Mouse (Mus musculus): Measurements from ENCODE around the gene Dnmt3a. TPM values are rescaled to one million over a fixed set of nuclear protein-coding genes. Genes with fewer than 3 reads are reported as not detected.

Gene Dnmt3a
- polyA plus RNA-seq, 1 experiment, result 41.5 TPM

DNA sequence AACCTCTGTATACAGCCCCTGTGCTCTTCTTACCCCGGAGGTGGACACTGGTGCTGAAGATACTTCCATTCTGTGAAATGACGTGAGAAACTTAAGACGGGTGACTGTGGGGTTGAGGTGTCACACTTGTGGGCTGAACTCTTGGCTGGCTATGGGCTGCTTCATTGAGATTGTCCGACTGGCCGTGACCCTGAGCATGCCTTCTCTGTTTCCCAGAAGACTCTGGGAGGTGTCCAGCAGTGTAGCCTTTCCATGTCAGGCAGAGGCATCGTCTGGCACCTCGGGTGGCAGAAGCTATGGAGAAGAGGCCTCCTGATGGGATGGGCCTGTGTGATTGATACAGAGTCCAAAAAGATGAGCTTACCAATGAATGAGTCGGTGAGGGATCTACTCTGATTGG is 7.3 kb downstream of the Dnmt3a start:
- Histone ChIP-seq H3K4me1 (ENCODE audit: control insufficient read depth, insufficient read depth, low read length) (no peaks in the 10 kb centered on the region), H3K4me3 (replicated peaks; ENCODE audit: control insufficient read depth, low read depth, low read length) (no peak overlapping the region), H3K27ac (ENCODE audit: control insufficient read depth, insufficient read depth, low read depth, low read length, poor library complexity) (no peak overlapping the region)
- TF ChIP-seq CTCF (IDR thresholded peaks at IDR 0.05; ENCODE audit: control insufficient read depth, insufficient read depth, low read length) (no peak), POLR2A (IDR thresholded peaks at IDR 0.05; ENCODE audit: borderline replicate concordance, control insufficient read depth, low read depth, low read length) (no peak)
- 86% methylated on average over 8 of the region's 8 CpGs for WGBS

DNA sequence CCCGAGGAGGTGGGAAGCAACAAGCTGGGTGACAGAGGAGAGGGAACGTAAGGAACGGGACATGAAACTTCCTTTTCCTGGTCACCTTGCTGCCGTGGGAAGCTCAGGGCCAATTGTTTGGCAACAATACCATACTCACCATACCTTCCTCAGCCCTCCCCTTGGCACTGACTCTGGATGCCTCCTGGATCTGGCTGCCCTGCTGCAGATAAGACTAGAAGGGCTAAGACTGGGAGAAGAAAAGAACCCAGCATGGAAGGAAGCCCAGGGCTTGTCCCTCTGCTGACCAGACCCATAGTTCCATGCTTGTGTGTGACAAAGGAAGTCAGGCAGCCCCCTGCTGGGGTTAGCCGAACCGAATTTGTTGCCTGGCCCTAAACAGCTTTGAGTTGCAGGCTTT is 9.6 kb downstream of the Dnmt3a start:
- 51% methylated on average over 6 of the region's 6 CpGs for WGBS
- H3K27ac ChIP-seq (ENCODE audit: control insufficient read depth, insufficient read depth, low read depth, low read length, poor library complexity), result no peak overlapping the region
- TF ChIP-seq CTCF (IDR thresholded peaks at IDR 0.05; ENCODE audit: control insufficient read depth, insufficient read depth, low read length) (no peak), POLR2A (IDR thresholded peaks at IDR 0.05; ENCODE audit: borderline replicate concordance, control insufficient read depth, low read depth, low read length) (no peak)
- H3K4me1 ChIP-seq (ENCODE audit: control insufficient read depth, insufficient read depth, low read length), result no peaks in the 10 kb centered on the region
- H3K4me3 ChIP-seq (replicated peaks; ENCODE audit: control insufficient read depth, low read depth, low read length), result no peak overlapping the region

DNA sequence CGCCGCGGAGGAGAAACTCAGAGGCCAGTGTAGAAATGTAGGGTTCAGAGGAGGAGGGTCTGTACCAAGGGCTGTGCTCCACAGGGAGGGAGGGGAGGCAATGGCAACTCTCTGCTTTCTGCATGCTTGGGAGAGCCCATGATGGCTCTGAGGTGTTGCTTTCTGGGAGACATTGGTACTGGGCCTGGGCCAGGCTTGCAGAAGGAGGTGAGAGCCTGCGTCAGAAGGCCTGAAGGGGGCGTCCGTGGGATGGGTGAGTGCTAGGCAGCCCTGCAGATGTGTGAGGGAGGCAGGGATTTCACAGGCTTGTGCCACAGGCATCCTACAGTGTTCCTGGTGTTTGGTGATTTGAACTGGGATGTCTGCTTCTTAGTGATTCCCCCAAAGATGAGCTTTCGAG is 11.2 kb downstream of the Dnmt3a start:
- WGBS, result 73% methylated on average over 7 of the region's 7 CpGs
- TF ChIP-seq POLR2A (IDR thresholded peaks at IDR 0.05; ENCODE audit: borderline replicate concordance, control insufficient read depth, low read depth, low read length), result no peak
- TF ChIP-seq CTCF (IDR thresholded peaks at IDR 0.05; ENCODE audit: control insufficient read depth, insufficient read depth, low read length), result peak; percentile 4; the same call in 1 of the 2 replicates
- Histone ChIP-seq H3K4me1 (ENCODE audit: control insufficient read depth, insufficient read depth, low read length) (no peaks in the 10 kb centered on the region), H3K27ac (ENCODE audit: control insufficient read depth, insufficient read depth, low read depth, low read length, poor library complexity) (no peak overlapping the region), H3K4me3 (replicated peaks; ENCODE audit: control insufficient read depth, low read depth, low read length) (no peak overlapping the region)

DNA sequence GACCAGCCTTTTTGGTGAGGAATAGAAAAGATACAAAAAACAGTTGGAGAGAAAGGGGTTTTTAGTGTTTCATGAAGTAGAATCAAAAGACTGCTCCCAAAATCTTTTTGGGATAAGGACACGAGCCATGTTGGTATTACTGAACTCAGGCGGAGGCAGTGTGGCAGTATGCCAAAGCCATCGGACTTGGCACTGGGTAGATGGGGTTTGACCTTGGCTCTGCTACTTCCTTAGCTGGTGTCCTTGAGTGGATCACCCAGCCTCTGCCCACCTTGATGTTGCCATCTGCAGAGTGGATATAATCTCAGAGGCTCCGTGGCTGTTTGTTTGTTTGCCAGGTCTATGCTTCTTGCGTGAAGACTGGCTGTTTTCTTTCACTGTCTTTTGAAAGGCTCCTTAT is 11.8 kb downstream of the Dnmt3a start:
- Histone ChIP-seq H3K4me1 (ENCODE audit: control insufficient read depth, insufficient read depth, low read length) (no peaks in the 10 kb centered on the region), H3K27ac (ENCODE audit: control insufficient read depth, insufficient read depth, low read depth, low read length, poor library complexity) (no peak overlapping the region), H3K4me3 (replicated peaks; ENCODE audit: control insufficient read depth, low read depth, low read length) (no peak overlapping the region)
- 67% methylated on average over 5 of the region's 5 CpGs for WGBS
- TF ChIP-seq POLR2A (IDR thresholded peaks at IDR 0.05; ENCODE audit: borderline replicate concordance, control insufficient read depth, low read depth, low read length) (no peak), CTCF (IDR thresholded peaks at IDR 0.05; ENCODE audit: control insufficient read depth, insufficient read depth, low read length) (no peak)

DNA sequence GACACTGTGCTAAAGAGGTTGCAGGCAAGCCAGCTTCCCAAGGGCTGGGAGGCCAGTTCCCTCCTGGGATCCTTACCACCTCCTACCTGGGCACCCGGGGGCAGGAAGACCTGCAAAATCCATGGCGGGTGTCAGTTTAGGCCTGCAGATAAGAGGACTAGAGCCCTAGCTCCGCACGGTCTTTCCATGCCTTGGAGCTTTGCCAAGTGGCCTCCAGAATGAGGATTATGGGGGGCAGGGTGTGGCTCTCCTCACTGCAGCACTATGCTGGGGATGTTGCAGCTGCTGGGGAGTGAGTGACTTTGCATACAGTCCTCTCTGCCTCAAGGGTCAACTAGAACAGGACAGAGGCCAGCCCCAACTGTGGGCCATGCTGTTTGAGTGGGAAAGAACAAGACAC is 14.1 kb downstream of the Dnmt3a start:
- no peak for TF ChIP-seq CTCF (IDR thresholded peaks at IDR 0.05; ENCODE audit: control insufficient read depth, insufficient read depth, low read length)
- TF ChIP-seq POLR2A (IDR thresholded peaks at IDR 0.05; ENCODE audit: borderline replicate concordance, control insufficient read depth, low read depth, low read length), result no peak
- H3K4me3 ChIP-seq (replicated peaks; ENCODE audit: control insufficient read depth, low read depth, low read length), result no peak overlapping the region
- H3K4me1 ChIP-seq (ENCODE audit: control insufficient read depth, insufficient read depth, low read length), result no peaks in the 10 kb centered on the region
- WGBS, result 73% methylated on average over 4 of the region's 4 CpGs
- no peak overlapping the region for H3K27ac ChIP-seq (ENCODE audit: control insufficient read depth, insufficient read depth, low read depth, low read length, poor library complexity)

DNA sequence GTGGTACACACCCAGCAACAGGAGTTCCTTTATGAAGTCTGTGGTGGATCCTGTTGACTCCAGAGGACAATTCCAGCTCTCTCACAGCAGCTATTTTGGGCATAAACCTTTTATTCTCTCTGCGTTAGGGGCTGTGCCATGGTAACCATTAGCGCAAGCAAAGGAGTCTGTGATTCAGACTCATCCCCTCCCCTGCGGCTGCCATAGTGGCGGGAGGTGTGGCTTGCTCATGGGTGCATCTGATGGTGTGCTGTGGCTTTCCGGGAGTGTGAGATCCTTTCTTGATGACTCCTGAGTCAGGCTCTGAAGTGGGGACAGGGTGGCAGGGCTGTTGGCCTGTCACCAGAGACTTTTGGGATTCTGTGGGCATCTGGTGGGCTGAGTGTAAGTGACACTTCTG is 17.6 kb downstream of the Dnmt3a start:
- 53% methylated on average over 5 of the region's 5 CpGs for WGBS
- Histone ChIP-seq H3K4me1 (ENCODE audit: control insufficient read depth, insufficient read depth, low read length) (no peaks in the 10 kb centered on the region), H3K27ac (ENCODE audit: control insufficient read depth, insufficient read depth, low read depth, low read length, poor library complexity) (no peak overlapping the region), H3K4me3 (replicated peaks; ENCODE audit: control insufficient read depth, low read depth, low read length) (no peak overlapping the region)
- TF ChIP-seq CTCF (IDR thresholded peaks at IDR 0.05; ENCODE audit: control insufficient read depth, insufficient read depth, low read length), result no peak
- TF ChIP-seq POLR2A (IDR thresholded peaks at IDR 0.05; ENCODE audit: borderline replicate concordance, control insufficient read depth, low read depth, low read length), result no peak

DNA sequence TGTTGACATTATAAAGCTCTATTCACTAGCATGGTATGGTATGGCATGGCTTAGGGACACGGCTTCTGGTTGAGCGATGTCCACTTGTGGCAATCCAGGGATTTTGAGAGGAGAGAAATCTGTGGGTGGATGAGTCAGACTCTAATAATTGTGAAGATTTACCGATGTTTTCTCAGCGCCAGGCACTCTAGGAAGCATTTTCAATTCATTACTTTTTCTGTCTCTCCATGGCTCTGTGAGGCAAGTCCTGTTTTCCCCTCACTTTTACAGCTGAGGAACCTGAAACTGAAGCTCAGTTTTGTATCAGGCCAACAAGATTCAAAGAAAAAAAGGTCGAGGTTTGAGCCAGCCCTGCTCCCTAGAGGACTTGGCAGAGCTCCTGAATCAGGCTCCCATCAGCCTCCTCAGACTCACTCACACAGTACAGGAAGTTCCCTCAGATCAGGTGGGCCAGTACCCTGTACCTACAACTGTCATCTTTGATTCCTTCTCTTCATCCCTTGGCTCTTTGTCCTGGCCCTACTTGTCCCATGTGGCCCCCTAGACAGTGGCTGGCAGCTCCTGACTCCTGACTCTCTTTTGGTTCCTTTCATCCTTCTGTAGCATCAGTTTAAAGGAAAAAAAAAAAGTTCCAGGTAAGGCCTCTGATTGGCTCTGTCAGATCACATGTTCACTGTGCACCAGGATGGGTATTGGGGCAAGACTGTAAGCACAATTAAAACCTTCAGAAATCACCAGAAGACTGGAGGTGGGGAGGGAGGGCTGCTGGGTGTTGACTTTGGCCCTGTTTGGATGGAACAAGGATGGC is 19.3 kb downstream of the Dnmt3a start:
- Histone ChIP-seq H3K27ac (ENCODE audit: control insufficient read depth, insufficient read depth, low read depth, low read length, poor library complexity) (no peak overlapping the region), H3K4me1 (ENCODE audit: control insufficient read depth, insufficient read depth, low read length) (no peaks in the 10 kb centered on the region), H3K4me3 (replicated peaks; ENCODE audit: control insufficient read depth, low read depth, low read length) (no peak overlapping the region)
- WGBS, result 69% methylated on average over 5 of the region's 5 CpGs
- no peak for TF ChIP-seq POLR2A (IDR thresholded peaks at IDR 0.05; ENCODE audit: borderline replicate concordance, control insufficient read depth, low read depth, low read length)
- TF ChIP-seq CTCF (IDR thresholded peaks at IDR 0.05; ENCODE audit: control insufficient read depth, insufficient read depth, low read length), result no peak

DNA sequence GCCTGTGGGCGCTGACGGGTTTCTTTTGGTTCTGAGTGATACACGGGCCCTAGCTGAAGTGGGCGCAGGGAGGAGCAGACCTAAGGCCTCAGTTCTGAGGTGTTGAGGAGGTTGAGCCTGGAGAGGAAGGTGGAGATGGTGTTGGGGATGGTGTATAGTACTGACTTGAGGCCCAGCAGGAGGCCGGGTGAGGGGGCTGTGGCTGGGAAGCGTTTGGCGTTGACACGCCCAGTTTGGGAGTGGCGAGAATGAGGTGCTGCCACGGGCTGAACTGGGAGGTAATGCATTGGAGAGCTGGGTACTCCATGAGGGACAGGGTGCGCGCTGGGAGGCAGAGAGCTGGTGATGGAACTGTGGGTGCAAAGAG is 19.9 kb downstream of the Dnmt3a start:
- Histone ChIP-seq H3K4me3 (replicated peaks; ENCODE audit: control insufficient read depth, low read depth, low read length) (no peak overlapping the region), H3K27ac (ENCODE audit: control insufficient read depth, insufficient read depth, low read depth, low read length, poor library complexity) (no peak overlapping the region), H3K4me1 (ENCODE audit: control insufficient read depth, insufficient read depth, low read length) (no peaks in the 10 kb centered on the region)
- no peak for TF ChIP-seq POLR2A (IDR thresholded peaks at IDR 0.05; ENCODE audit: borderline replicate concordance, control insufficient read depth, low read depth, low read length)
- no peak for TF ChIP-seq CTCF (IDR thresholded peaks at IDR 0.05; ENCODE audit: control insufficient read depth, insufficient read depth, low read length)
- WGBS, result 80% methylated on average over 12 of the region's 12 CpGs

DNA sequence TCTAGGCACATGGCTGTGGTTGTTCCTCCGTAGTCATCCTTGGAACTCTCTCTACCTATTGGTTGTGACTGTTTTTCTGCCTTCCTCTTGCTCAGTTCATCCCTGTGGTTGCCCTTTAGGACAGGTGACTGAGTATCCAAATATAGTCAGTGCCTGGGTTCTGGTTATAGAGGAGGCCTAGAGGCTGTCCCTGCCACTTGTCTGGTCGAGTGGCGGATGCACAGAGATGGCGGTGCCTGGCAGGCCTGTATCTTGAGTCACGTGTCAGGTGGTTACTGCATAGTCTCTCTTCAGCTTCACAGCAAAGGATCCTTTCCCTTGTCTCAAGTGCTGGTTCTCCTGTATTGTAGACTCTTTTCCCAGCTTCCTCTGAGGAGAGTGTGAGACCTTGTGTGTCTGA is 22.0 kb downstream of the Dnmt3a start:
- Histone ChIP-seq H3K4me1 (ENCODE audit: control insufficient read depth, insufficient read depth, low read length) (no peaks in the 10 kb centered on the region), H3K4me3 (replicated peaks; ENCODE audit: control insufficient read depth, low read depth, low read length) (no peak overlapping the region), H3K27ac (ENCODE audit: control insufficient read depth, insufficient read depth, low read depth, low read length, poor library complexity) (no peak overlapping the region)
- TF ChIP-seq POLR2A (IDR thresholded peaks at IDR 0.05; ENCODE audit: borderline replicate concordance, control insufficient read depth, low read depth, low read length) (no peak), CTCF (IDR thresholded peaks at IDR 0.05; ENCODE audit: control insufficient read depth, insufficient read depth, low read length) (no peak)
- 79% methylated on average over 5 of the region's 5 CpGs for WGBS
